Mouse (Mus musculus) olfactory bulb, adult 2 months (tissue): Measurements from ENCODE around the gene Fbxl13.

Experiments used
- CTCF ChIP-seq: fragments of 200-500 bp; IDR thresholded peaks from 2 replicates; pipeline ENCODE4 v1.5.1; 2012; ENCODE audit warnings: low read depth, mild to moderate bottlenecking, low read length, moderate library complexity; ENCODE audit not compliant: insufficient read depth
- POLR2A ChIP-seq: fragments of 200-500 bp; IDR thresholded peaks from 2 replicates; pipeline ENCODE4 v1.6.1; 2012; ENCODE audit warnings: mild to moderate bottlenecking, low read depth, low read length, moderate library complexity; ENCODE audit not compliant: insufficient read depth

DNA sequence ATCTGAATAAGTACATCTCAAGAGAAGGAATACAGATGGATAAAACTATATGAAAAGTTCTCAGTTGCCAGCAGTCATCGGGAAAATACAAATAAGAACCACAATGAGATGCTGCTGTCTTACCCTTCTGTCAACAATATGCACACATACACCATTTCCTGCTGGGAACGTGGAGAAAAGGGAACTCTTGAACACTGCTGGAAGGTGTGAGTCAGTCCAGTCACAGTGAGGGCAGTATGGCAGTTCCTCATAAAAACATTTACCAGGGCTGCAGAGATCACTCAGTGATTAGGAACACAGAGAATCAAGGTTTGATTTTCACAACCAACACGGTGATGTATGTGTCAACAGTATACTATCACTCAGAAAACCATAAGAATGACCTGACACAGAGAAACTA lies 34.4 kb downstream of the Fbxl13 start:
- TF ChIP-seq POLR2A, result no peak
- TF ChIP-seq CTCF, result no peak
